Mouse (Mus musculus) kidney, postnatal 36 days (tissue): ENCODE results near the gene Sema6c.
"Not testable (repeated sequence)": the region's sequence is repeated elsewhere in the genome, so short reads cannot be mapped to it uniquely, and the experiment has no call there.

Experiments used
- DNase-seq, 2 experiments: peaks; one replicate each; pipeline ENCODE4 v3.0.0; 2021 to 2022; ENCODE audit warnings: mixed read lengths in 2 of 2

The Sema6c gene

DNA sequence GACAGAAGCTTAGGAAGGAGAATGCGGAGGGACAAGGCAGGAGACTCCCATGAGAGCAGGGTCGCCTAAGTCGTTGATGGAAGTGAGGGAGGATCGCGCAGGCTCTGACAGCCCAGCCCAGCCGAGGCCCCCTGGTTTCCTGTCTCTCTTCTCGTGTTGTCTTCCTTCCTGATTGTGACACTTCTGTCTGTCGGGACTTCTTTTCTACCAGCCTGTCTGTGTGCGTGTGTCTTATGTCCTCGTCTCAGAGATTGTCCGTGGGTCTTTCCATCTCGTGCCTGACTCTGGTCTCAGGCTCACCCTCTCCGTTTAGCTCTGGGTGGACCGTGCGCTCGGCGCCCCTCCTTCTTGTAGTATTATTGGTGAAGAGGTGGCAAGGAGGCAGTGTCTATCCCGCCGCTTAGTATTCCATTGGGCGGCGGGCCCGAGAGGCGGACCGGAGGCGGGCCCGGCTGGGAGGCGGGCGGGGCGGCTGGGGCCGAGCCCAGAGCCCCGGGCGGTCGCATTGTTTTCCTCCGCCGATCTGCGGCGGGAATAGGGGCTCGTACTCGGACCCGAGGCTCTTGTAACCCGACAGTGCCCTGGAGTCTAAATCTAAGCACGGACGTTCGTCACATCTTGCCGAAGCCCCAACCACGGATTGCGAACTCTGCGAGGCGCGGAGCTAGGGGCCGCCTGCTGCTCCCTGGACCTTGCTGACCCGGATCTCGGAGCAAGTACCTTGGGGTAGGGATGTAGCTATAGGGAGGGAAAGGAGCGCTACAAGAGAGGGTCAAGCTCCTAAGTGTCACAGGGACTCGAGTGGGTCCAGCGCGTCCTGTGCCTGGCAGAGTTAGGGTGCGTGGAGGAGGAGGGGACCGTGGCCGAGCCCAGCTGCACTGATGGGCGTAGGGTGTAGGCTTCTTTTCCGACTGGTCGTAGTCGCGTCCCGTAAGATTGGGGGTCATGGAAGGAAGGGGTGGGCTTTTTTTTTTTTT lies at the start of gene Sema6c:
Gene Sema6c (plus strand): TSS at position 471 of the 977 bp plus-strand sequence.
- peak; percentile 93 to 94 for DNase-seq

DNA sequence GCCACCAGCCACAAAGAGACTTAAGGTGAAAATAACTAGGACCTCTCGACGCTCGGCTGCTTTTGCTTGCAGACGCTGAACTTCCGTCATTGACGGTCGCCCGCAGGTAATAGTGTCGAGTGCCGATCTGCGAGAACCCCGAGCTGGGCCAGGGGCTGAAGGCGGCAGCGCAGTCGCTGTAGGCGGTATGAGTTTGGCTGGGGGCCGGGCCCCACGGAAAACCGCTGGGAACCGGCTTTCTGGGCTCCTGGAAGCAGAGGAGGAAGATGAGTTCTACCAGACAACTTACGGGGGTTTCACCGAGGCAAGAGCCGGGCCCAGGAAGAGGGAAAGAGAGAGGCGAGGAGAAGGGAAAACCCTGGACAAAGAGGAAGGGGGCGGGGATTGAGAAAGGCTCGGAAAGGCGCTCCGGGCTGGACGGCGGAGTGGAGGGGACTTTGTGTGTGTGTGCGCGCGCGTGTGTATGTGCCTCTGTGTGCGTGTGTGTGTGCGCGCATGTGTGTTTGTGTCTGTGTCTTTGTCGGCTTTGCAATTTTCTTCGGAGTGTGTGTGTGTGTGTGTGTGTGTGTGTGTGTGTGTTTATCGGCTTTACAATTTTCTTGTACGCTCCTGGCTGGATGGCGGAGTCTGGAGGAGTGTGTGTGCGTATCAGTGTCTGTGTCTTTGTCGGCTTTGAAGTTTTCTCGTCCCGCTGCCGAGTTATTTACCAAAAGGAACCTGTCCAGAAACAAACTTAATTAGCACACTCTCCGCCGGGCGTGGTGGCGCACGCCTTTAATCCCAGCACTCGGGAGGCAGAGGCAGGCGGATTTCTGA lies 49.1 kb upstream of the Sema6c start, which contains the start of gene Vps72:
Gene Vps72 (plus strand): TSS at position 112 of the 816 bp plus-strand sequence.
- peak; percentile 92 to 93 for DNase-seq

DNA sequence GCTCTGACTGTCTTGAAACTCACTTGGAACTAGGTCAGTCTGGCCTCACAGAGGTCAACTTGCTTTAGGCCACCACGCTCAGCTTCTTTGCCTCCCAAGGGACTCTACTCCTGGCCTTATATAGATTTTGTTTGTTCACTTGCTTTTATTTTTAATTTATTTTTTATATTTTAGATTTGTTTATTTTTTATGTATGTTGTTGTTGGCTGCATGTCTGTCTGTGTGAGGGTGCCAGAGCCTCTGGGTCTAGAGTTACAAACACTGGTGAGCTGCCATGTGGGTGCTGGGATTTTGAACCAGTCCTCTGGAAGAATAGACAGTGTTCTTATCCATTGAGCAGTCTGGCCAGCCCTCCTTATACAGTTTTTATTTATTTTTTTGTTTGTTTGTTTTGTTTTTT lies 47.5 kb upstream of the Sema6c start:
- no peak for DNase-seq

DNA sequence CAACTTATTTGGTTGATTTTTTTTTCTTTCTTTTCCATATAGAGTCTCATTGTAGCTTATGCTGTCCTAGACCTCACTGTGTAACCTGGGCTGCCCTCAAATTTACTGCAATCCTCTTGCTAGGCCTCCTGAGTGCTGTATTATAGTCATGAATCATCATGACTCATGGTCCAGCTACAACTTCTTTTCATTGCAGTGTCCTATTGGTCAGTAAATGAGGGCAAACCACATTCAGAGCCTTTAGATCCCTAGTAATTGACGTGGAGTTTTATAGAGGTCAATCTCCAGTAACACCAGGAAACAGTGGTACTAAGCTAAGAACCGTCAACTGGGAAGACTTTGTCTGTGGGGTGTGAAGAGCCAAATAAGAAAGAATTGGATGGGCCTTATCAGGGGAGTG lies 42.5 kb upstream of the Sema6c start:
- DNase-seq: no peak

DNA sequence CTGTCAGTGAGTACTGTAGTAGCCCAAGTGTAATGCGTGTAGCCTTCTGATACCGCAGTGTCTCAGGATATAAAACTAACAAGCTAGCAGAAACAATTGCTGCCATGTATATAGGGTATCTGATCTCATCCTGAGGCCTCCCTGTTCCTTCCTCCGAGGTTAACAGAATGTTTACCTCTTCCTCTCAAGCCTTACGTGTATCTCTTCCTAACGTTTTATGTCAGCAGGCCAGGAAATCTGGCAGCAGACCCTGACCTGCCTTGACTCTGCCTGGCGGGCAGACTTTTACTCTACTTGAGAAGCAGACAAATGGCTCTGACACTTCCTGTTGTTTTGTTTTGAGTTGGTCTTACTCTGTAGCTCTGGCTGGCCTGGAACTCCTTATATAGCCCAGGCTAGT lies 38.7 kb upstream of the Sema6c start:
- DNase-seq: no peak

DNA sequence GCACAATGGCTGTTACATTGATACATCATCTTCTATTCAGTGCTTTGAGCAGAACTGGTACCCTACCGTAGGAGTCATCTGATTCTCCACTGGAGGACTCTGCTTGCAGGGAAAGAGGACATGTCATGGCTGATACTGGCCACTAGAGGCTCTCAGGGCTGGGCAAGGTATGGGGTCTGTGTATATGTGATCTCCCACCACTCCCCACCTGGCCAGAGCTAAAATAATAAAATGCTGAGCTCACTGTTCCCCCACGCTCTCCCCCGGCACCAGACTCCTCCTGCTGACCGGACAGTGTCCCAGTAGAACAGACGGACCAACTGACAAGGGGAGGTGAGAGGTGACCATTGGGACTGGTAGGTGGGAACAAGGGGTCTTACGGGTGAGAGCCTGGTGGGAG lies 36.0 kb upstream of the Sema6c start, which contains the start of gene Tmod4:
Gene Tmod4 (plus strand): TSS at position 231 of the 400 bp plus-strand sequence.
- DNase-seq: peak in 1 of 2 experiments; percentile 33

DNA sequence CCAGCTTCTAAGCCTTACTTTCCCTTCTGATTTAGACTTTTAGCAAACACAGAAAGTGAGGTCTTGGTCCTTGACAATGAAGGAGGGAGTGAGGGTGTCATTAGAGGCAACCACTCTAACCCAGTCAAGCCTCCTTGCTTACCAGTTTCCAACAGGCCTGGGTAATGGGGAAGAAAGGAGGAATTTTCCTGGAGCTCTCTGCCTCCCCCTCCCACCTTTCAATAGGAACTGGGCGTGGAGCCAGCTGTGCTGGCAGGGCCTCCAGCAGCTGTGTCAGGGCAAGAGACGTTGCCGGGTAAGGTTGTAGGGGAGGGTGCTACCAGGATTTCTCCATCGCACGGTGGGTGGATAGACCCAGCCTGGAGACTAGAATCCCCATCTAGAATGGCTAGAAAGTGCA lies 35.3 kb upstream of the Sema6c start:
- peak in 1 of 2 experiments; percentile 64 for DNase-seq

DNA sequence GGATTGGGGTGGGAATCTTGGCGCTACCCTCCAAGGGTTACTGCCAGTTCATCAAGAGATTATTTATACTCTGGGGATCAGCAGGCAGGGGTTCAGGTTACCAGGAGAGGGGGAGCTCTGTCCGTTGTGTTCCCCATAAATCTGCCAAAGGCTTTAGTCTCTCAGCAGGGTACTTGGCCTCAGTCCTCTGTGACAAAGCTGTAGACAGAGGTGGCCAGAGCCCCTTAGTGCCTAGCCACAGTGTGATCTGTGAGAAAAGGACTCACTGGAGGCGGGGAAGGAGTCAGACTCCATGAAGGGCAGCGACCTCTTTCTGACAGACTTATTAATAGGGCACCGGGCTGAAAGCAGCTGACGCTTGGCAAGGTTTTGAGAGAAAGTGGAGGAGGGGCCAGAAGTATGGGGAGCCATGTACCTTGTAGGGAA lies 31.0 kb upstream of the Sema6c start:
- DNase-seq: peak; percentile 82 to 83

DNA sequence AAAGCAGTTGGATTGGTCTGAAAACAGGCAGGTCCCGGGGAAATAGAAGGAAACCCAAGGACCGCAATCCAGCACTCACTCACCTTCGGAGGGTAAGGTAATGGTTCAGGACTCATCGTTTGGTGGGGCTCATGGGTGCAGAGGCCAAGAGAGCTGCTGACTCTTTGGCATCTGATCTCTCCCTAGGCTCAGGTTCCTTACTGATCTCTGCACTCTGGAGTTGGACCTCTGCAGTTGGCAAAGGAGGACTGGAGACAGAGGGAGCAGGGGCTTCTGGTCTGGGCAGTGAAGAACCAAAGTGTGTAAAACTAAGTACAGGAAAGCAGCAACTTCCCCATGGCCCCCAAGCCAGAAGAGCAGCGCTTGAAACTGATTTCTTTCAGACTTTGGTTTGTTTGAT lies 30.2 kb upstream of the Sema6c start:
- peak; percentile 50 to 56 for DNase-seq

DNA sequence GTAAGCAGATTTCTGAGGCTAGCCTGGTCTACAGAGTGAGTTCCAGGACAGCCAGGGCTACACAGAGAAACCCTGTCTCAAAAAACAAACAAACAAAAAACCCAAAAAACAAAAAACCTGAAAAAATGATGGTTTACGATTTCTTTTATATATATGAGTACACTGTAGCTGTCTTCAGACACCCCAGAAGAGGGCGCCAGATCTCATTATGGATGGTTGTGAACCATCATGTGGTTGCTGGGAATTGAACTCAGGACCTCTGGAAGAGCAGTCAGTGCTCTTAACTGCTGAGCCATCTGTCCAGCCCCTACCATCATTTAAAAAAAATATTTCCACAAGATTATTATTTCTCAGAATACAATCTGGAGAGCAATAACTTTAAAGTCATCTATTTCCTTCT lies 27.9 kb upstream of the Sema6c start:
- not testable (repeated sequence) for DNase-seq

DNA sequence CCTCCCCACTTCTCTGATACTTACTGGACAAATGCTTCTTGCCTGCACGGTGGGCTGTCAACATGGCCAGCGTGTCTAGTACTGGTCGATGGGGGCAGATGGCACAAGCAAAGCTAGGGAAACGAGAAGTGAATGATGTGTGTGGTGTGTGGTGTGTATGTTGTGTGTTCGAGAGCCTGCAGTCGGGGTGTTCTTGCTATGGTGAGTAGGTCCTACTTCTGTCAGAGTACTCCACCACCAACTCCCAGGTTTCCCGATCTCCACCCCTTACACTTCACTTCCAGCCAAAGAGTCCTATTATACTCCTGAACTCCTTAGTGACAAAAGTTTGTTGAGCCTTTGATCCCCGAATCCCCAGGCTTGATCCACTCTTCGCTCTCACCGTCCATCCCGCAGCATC lies 27.1 kb upstream of the Sema6c start:
- no peak for DNase-seq

DNA sequence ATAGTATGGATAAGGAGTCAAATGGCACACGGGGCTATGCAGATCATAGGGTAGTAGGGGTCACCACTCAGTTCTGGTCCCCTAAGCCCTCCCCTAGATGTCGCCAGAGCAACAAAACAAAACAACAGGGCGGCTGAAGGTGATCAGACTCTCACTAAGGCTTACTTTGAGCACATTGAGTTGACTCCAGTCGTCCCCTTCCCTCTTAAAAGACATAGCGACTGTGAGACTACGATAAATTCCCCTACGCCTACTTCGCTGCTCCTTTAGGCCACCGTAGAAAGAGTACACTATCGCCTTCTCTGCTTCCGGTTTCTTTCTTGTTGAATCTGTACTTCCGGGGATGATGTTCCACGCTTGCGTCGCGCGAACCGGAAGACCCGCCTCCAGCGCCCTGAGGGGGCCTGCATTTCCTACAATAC lies 26.6 kb upstream of the Sema6c start, which contains the start of the genes Scnm1 and Lysmd1:
Gene Scnm1 (minus strand): TSS at position 332 of the 422 bp plus-strand sequence.
Gene Lysmd1 (plus strand): TSS at position 409 of the 422 bp plus-strand sequence.
- DNase-seq: peak; percentile 92 to 96

DNA sequence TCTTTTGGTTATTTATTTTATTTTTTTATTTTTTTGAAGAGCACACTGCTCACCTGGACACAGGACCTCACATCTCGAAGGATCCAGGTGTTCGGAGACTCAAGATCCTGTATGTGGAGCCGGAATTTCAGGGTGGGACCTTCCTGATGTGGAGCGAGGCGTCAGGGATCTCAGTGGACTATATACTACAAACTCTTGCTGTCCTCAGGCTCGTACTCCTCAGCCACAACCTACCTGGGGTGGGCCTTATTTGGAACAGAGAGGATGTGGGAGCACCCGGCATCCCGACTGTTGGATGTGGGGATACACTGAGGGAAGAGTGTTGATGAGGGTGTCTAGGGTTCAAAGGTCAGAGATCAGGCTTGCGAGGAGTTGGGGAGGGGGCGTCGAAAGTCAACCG lies 26.1 kb upstream of the Sema6c start:
- not testable (repeated sequence) for DNase-seq

DNA sequence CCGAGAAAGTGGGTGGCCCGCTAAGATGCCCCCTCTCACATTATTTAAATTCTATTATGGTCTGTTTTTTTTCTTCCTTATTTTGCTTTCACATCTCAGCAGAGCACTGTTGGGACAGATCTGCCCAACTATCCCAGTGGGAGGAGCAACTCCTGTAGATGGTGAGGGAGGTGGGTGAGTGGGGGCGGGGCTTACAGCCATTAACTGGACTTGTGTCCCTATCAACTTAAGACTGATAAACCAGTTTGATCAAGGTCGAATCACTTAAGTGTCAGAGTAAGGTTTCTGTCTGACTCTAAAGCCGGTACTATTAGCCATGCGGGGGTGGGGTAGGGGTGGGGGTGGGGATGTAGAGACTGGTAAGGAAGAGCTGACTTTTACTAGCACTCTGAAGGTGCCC lies 25.2 kb upstream of the Sema6c start:
- peak; percentile 83 to 86 for DNase-seq

DNA sequence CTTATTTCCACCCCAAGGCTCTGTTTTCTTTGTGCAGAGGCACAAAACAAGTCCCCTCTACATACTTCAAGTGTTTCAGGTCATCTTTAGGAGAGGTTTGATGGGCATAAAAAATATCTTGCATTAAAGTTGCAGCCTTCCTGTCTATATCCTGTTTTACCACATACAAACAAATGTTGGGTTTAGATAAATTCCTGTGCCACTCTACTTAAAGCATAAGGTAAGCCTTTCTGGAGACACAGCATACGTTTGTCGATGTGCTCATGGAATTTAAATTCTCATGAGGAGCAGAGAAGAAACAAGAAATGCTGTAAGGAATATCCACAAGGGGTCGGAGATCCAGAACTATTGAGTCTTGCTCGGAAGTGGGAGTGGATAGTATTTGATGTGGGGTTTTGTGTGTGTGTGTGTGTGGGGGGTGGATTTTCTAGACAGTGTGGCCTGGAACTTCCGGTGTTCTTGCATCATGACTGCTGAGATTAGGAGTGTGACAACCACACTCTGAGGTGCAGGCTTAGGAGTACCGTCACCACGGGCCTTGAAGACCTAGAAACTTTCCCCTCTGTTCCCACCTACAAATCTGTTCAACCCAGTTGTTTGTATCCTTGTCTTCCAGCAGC lies 24.7 kb upstream of the Sema6c start:
- DNase-seq: no peak

DNA sequence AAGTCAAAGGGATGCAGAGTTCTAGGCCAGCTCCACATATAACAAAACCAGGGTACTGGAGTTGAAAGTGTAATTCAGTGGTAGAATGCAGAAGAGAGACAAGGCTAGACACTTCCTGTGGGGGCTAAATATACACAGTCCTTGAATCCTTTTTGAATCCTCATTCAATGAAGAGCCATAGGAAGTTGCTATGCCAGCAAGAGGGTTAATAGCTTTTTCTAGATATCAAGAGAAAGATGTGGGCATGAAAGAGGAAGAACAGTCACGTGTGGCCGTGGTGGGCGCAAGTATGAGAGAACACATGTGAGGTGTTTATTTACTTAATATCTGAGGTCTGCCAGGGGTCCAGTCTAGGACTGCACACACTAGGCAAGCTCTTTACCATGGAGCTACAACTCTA lies 23.9 kb upstream of the Sema6c start:
- no peak for DNase-seq

DNA sequence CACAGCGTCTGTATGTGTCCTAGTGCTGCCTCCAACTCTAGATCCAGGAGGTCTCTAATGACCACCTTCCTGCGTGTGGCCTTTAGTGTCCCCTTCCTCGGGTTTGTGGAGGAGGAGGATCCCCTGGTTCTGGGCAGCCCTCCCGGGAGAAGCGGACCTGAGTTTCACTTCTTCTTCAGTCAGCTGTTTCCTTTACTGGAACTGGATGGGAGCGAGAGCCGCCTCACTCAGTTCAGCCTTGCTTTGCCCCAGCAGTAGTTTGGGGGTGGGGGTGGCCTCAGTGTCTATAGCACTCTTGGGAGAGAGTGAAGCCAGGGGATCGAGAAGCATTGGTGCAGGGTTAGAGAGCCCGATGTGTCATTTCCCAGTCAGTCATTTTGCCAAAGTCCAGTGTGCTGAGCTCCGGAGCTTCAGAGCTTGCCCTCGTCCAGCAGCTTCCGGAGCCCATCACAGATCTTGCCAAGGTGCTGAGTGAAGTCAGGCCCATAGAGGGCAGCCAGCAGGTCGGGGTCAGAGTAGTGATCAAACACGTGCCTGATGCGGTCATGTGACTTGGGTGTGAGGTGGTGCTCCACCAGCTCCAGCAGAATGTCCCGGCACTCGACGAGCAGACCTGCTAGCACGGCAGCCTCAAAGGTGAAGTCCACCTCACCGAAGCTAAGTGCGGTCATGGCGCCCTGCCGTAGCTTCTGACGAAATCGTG lies 20.5 kb upstream of the Sema6c start:
- peak; percentile 88 to 90 for DNase-seq

DNA sequence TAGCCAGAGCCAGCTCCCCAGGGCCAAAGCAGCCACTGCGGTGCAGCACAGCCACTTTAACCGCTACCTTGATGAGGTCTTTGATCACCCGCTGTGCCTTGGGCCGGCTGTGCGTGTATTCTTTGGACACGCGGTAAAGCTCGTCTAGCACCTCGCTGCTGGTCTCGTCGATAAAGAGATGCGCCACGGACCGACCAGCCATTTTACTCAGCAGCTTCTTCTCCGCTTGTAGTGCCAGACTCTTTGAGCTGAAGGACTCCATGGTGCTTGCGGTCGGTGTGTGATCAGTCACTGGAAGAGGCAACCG lies 20.0 kb upstream of the Sema6c start:
- DNase-seq: no peak

DNA sequence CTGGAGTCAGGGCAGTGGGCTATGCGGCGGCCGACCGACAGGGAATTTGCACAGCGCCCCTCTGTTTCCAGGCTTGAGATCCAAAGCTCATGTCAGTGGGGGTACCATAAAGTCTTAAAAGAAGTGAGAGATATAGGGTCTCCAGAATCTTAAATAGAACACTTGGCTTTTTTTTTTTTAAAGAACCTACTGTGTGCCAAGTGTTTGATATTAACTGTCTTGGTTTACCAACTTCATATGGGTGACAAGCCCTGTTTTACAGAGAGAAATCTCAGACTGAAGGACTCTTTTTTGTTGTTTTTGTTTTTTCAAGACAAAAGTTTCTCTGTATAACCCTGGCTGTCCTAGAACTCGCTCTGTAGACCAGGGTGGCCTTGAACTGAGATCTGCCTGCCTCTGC lies 19.5 kb upstream of the Sema6c start:
- no peak for DNase-seq

DNA sequence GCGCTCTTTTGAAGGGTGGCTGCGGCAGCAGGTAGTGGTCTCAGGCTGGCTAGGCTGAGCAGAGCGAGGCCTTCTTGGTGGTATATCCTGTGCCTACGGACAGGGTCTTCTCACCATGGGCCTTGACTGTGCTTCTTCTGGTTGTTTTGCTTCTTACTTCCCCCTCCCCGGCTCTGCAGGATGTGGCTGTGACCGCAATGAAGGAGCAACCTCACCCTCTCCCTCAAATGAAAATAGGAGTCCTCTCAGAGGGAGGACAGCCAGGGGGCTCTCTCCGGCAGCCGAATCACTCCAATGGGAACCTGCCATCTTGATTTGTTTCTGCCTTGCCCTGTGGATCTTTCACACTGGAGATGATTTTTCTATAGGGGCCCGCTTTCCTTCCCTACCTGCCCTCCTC lies 18.8 kb upstream of the Sema6c start:
- DNase-seq: no peak

DNA sequence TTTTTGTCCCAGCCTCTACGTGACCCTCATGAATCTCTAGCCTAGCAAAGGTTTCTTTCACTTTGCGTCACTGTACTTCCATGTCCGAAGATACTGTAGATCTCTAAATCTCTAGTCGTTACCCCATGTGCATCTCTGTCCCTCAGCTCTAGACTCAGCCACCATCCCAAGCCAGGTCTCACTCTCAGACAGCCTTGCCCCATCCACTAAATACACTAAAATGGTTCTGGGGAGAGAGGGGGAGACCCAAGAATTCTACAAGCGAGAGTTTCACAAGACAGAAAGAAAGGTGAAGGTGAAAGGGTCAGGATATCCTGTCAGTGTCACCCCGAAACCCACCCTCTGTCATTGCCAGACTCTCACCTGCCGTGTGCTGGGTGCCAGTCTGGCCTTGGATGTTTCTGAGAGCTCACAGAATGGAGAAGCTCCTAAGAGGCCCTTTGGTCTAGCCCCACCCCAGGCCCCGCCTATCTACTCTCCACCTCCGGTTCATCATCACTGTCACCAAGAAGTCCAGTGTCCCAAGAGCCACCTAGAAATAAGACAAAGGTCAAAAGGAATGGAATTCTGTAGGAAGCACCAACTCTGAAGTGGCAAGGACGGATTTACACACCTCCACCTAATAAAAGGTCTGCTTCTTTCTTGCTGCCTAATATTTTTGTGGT lies 18.2 kb upstream of the Sema6c start, which contains the start of gene Tnfaip8l2:
Gene Tnfaip8l2 (minus strand): TSS at position 409 of the 665 bp plus-strand sequence.
- peak in 1 of 2 experiments; percentile 56 for DNase-seq
